Mouse (Mus musculus) liver, postnatal 0 days (tissue): ENCODE data around the gene Ces1d. TPM values are rescaled to one million over a fixed set of nuclear protein-coding genes. Genes with fewer than 3 reads are reported as not detected.
A peak's percentile ranks its signal among the peaks of the same experiment; 100 is the strongest.

Source experiments
- ATAC-seq: fragments of 200-750 bp; cut with Nextera tagmentation; 2 replicates; pipeline ENCODE4 v1.8.0; 2017; ENCODE audit warnings: mild to moderate bottlenecking, moderate library complexity
- DNase-seq: peaks from one replicate; pipeline ENCODE4 v3.0.0-alpha.2; 2016
- H3K27ac ChIP-seq: fragments of 300-500 bp; sonication (generic); 2 replicates; pipeline ENCODE4 v1.5.1; 2014; ENCODE audit warnings: antibody characterized with exemption, moderate library complexity, mild to moderate bottlenecking, low read depth
- H3K27me3 ChIP-seq: fragments of 300-500 bp; sonication (generic); 2 replicates; pipeline ENCODE4 v1.6.1; 2014; ENCODE audit warnings: low read length, control low read depth, mixed read lengths; ENCODE audit not compliant: insufficient read depth
- H3K36me3 ChIP-seq: fragments of 300-500 bp; sonication (generic); replicated peaks from 2 replicates; pipeline ENCODE4 v1.6.1; 2014; ENCODE audit warnings: mild to moderate bottlenecking, control low read depth, low read length, moderate library complexity, mixed read lengths; ENCODE audit not compliant: insufficient read depth
- H3K4me1 ChIP-seq: fragments of 300-500 bp; sonication (generic); 2 replicates; pipeline ENCODE4 v1.6.1; 2014; ENCODE audit warnings: antibody characterized with exemption, mild to moderate bottlenecking, control low read depth; ENCODE audit not compliant: insufficient read depth
- H3K4me2 ChIP-seq: fragments of 300-500 bp; sonication (generic); 2 replicates; pipeline ENCODE4 v1.6.1; 2014; ENCODE audit warnings: low read depth, mild to moderate bottlenecking, low read length, moderate library complexity, mixed read lengths
- H3K4me3 ChIP-seq: fragments of 300-500 bp; sonication (generic); 2 replicates; pipeline ENCODE4 v1.5.1; 2014; ENCODE audit warnings: low read depth, low read length
- H3K9ac ChIP-seq: fragments of 300-500 bp; sonication (generic); replicated peaks from 2 replicates; pipeline ENCODE4 v1.6.1; 2014; ENCODE audit warnings: mild to moderate bottlenecking, moderate library complexity
- H3K9me3 ChIP-seq: fragments of 300-500 bp; sonication (generic); 2 replicates; pipeline ENCODE4 v1.6.1; 2016; ENCODE audit warnings: mild to moderate bottlenecking, control low read depth, low read length, mixed read lengths
- CTCF ChIP-seq: sonication (generic); IDR thresholded peaks from 2 replicates; pipeline ENCODE4 v1.5.1; 2016; ENCODE audit warnings: antibody characterized with exemption, low read depth
- EP300 ChIP-seq: IDR thresholded peaks from 2 replicates; pipeline ENCODE4 v1.6.1; 2016; ENCODE audit warnings: antibody characterized with exemption, low read depth, mild to moderate bottlenecking
- WGBS: fragments of 180-500 bp; shearing (Covaris S2); extraction: QIAGEN DNeasy Blood & Tissue Kit; methylation state at CpG from one replicate; pipeline ENCODE4 v1.1.7; 2014; ENCODE audit not compliant: insufficient replicate concordance; 5-methylcytosine and 5-hydroxymethylcytosine counted together
- polyA plus RNA-seq: library from polyadenylated mRNA; unstranded; fragments of >200 nt; fragmentation: Nextera tagmentation; extraction: Ambion mirVana; gene quantifications from 2 replicates; pipeline ENCODE4 v1.2.1, GENCODE M21; 2015

Gene Ces1d
- polyA plus RNA-seq, 1 experiment from 2014 or later, result 216 TPM

- no peak overlapping the region for H3K4me2 ChIP-seq
- no peak for DNase-seq
- no peak overlapping the region for H3K27ac ChIP-seq
- H3K9ac ChIP-seq, result no peak overlapping the region
- 0 out of 2 replicates have a peak, but pooled peaks cover 5% of the 10 kb centered on the region for H3K36me3 ChIP-seq
- no peak for ATAC-seq
- H3K4me1 ChIP-seq, result no peaks in the 10 kb centered on the region
- TF ChIP-seq CTCF (no peak), EP300 (no peak)
- H3K27me3 ChIP-seq, result no peaks in the 10 kb centered on the region
- no peaks in the 10 kb centered on the region for H3K9me3 ChIP-seq
- no peak overlapping the region for H3K4me3 ChIP-seq
- 45% methylated on average over 1 of the region's 1 CpGs for WGBS
Measured at GRCm38 (mm10) chr8:93171846-93172590, 25.6 kb downstream of the Ces1d start.

- no peak overlapping the region for H3K4me2 ChIP-seq
- ATAC-seq, result peak; percentile 62
- no peaks in the 10 kb centered on the region for H3K9me3 ChIP-seq
- H3K27me3 ChIP-seq, result no peaks in the 10 kb centered on the region
- H3K4me1 ChIP-seq, result no peaks in the 10 kb centered on the region; the same call in 1 of the 2 replicates
- DNase-seq, result no peak
- WGBS, result 52% methylated on average over 1 of the region's 1 CpGs
- TF ChIP-seq EP300, result peak; percentile 22; the same call in 1 of the 2 replicates
- no peak for TF ChIP-seq CTCF
- no peak overlapping the region for H3K4me3 ChIP-seq
- H3K36me3 ChIP-seq, result no peaks in the 10 kb centered on the region
- H3K27ac ChIP-seq, result 0 out of 2 replicates have a peak overlapping the region, but pooled peaks have one; percentile 44
- no peak overlapping the region for H3K9ac ChIP-seq
Measured at GRCm38 (mm10) chr8:93163363-93163762, 34.3 kb downstream of the Ces1d start.

- H3K9me3 ChIP-seq, result no peaks in the 10 kb centered on the region
- H3K4me1 ChIP-seq, result peaks cover 3% of the 10 kb centered on the region; the same call in 1 of the 2 replicates
- H3K9ac ChIP-seq, result no peak overlapping the region
- no peaks in the 10 kb centered on the region for H3K36me3 ChIP-seq
- DNase-seq (no peak), ATAC-seq (no peak)
- 76% methylated on average over 1 of the region's 1 CpGs for WGBS
- no peak for TF ChIP-seq CTCF
- TF ChIP-seq EP300, result no peak
- H3K4me2 ChIP-seq, result no peak overlapping the region
- H3K4me3 ChIP-seq, result no peak overlapping the region
- H3K27ac ChIP-seq, result no peak overlapping the region
- no peaks in the 10 kb centered on the region for H3K27me3 ChIP-seq
Measured at GRCm38 (mm10) chr8:93151401-93151800, 46.2 kb downstream of the Ces1d start.

GRCm38 (mm10) chr8:93147331-93147730 lies 50.3 kb downstream of the Ces1d start:
- ATAC-seq (peak; percentile 43; the same call in 1 of the 2 replicates), DNase-seq (no peak)
- Histone ChIP-seq H3K27ac (no peak overlapping the region), H3K9ac (no peak overlapping the region), H3K27me3 (no peaks in the 10 kb centered on the region), H3K4me3 (no peak overlapping the region), H3K36me3 (no peaks in the 10 kb centered on the region), H3K9me3 (no peaks in the 10 kb centered on the region), H3K4me2 (no peak overlapping the region), H3K4me1 (peaks cover 3% of the 10 kb centered on the region; the same call in 1 of the 2 replicates)
- TF ChIP-seq CTCF (no peak), EP300 (no peak)

GRCm38 (mm10) chr8:93140696-93141095 lies 56.9 kb downstream of the Ces1d start:
- peak; percentile 31; the same call in 1 of the 2 replicates for ATAC-seq
- Histone ChIP-seq H3K27me3 (no peaks in the 10 kb centered on the region), H3K9ac (no peak overlapping the region), H3K4me3 (no peak overlapping the region), H3K36me3 (no peaks in the 10 kb centered on the region), H3K4me2 (no peak overlapping the region), H3K27ac (no peak overlapping the region), H3K9me3 (no peaks in the 10 kb centered on the region), H3K4me1 (no peaks in the 10 kb centered on the region)
- DNase-seq, result peak; percentile 35
- 42% methylated on average over 1 of the region's 1 CpGs for WGBS
- TF ChIP-seq CTCF, result peak; percentile 71
- TF ChIP-seq EP300, result no peak

- no peak for DNase-seq
- 88% methylated on average over 2 of the region's 2 CpGs for whole genome bisulfite sequencing
- peak overlapping the region; percentile 71 for H3K27ac ChIP-seq
Measured at GRCm38 (mm10) chr8:93132196-93132595, 65.4 kb downstream of the Ces1d start.

More at GRCm38 (mm10) chr8:93132196-93132595, 65.4 kb downstream of the Ces1d start:
- ATAC-seq, result no peak
- H3K9me3 ChIP-seq, result no peaks in the 10 kb centered on the region
- H3K36me3 ChIP-seq, result no peaks in the 10 kb centered on the region
- H3K4me1 ChIP-seq, result peaks cover 2% of the 10 kb centered on the region; the same call in 1 of the 2 replicates
- TF ChIP-seq CTCF, result peak; percentile 51
- no peak for TF ChIP-seq EP300
- H3K27me3 ChIP-seq, result no peaks in the 10 kb centered on the region
- H3K9ac ChIP-seq, result no peak overlapping the region
- H3K4me2 ChIP-seq, result no peak overlapping the region
- no peak overlapping the region for H3K4me3 ChIP-seq
